Mouse (Mus musculus) stomach, postnatal 0 days (tissue): ENCODE results near the gene Cd72. TPM values are rescaled to one million over a fixed set of nuclear protein-coding genes. Genes with fewer than 3 reads are reported as not detected.

Source experiments
- ATAC-seq: fragments of 200-750 bp; cut with Nextera tagmentation; 2 replicates; pipeline ENCODE4 v1.8.0; 2017; ENCODE audit not compliant: low FRiP score, low TSS enrichment
- DNase-seq: peaks from one replicate; pipeline ENCODE4 v3.0.0-alpha.2; 2016; ENCODE audit warnings: low spot score
- H3K27ac ChIP-seq: fragments of 300-500 bp; sonication (generic); replicated peaks from 2 replicates; pipeline ENCODE4 v1.5.1; 2014; ENCODE audit warnings: mild to moderate bottlenecking, control low read depth
- H3K27me3 ChIP-seq: fragments of 300-500 bp; sonication (generic); 2 replicates; pipeline ENCODE4 v1.6.1; 2014; ENCODE audit warnings: low read length; ENCODE audit not compliant: control insufficient read depth, insufficient read depth
- H3K36me3 ChIP-seq: fragments of 300-500 bp; sonication (generic); 2 replicates; pipeline ENCODE4 v1.6.1; 2014; ENCODE audit warnings: low read length, mixed read lengths; ENCODE audit not compliant: control insufficient read depth, insufficient read depth
- H3K4me1 ChIP-seq: fragments of 300-500 bp; sonication (generic); replicated peaks from 2 replicates; pipeline ENCODE4 v1.6.1; 2014; ENCODE audit warnings: antibody characterized with exemption; ENCODE audit not compliant: control insufficient read depth, insufficient read depth
- H3K4me2 ChIP-seq: fragments of 300-500 bp; sonication (generic); replicated peaks from 2 replicates; pipeline ENCODE4 v1.6.1; 2014; ENCODE audit warnings: low read depth, mild to moderate bottlenecking, control low read depth, moderate library complexity
- H3K4me3 ChIP-seq: fragments of 300-500 bp; sonication (generic); 2 replicates; pipeline ENCODE4 v1.5.1; 2014; ENCODE audit warnings: low read depth, low read length, control low read depth
- H3K9ac ChIP-seq: fragments of 300-500 bp; sonication (generic); 2 replicates; pipeline ENCODE4 v1.6.1; 2014; ENCODE audit warnings: mild to moderate bottlenecking, low read length, control low read depth, mixed read lengths
- H3K9me3 ChIP-seq: fragments of 300-500 bp; sonication (generic); 2 replicates; pipeline ENCODE4 v1.6.1; 2016; ENCODE audit warnings: low read length; ENCODE audit not compliant: control insufficient read depth
- CTCF ChIP-seq: IDR thresholded peaks from 2 replicates; pipeline ENCODE4 v1.5.1; 2016; ENCODE audit warnings: antibody characterized with exemption, low read depth, mild to moderate bottlenecking, moderate library complexity
- EP300 ChIP-seq: optimal IDR thresholded peaks from 2 replicates; pipeline ENCODE3; 2016; ENCODE audit warnings: antibody characterized with exemption
- WGBS: fragments of 180-500 bp; shearing (Covaris S2); extraction: QIAGEN DNeasy Blood & Tissue Kit; methylation state at CpG from one replicate; pipeline ENCODE4 v1.1.7; 2014; 5-methylcytosine and 5-hydroxymethylcytosine counted together
- polyA plus RNA-seq: library from polyadenylated mRNA; unstranded; fragments of >200 nt; fragmentation: Nextera tagmentation; extraction: Ambion mirVana; gene quantifications from 2 replicates; pipeline ENCODE4 v1.2.1, GENCODE M21; 2015

Gene Cd72
- polyA plus RNA-seq, 1 experiment from 2014 or later: 2.8 TPM

DNA sequence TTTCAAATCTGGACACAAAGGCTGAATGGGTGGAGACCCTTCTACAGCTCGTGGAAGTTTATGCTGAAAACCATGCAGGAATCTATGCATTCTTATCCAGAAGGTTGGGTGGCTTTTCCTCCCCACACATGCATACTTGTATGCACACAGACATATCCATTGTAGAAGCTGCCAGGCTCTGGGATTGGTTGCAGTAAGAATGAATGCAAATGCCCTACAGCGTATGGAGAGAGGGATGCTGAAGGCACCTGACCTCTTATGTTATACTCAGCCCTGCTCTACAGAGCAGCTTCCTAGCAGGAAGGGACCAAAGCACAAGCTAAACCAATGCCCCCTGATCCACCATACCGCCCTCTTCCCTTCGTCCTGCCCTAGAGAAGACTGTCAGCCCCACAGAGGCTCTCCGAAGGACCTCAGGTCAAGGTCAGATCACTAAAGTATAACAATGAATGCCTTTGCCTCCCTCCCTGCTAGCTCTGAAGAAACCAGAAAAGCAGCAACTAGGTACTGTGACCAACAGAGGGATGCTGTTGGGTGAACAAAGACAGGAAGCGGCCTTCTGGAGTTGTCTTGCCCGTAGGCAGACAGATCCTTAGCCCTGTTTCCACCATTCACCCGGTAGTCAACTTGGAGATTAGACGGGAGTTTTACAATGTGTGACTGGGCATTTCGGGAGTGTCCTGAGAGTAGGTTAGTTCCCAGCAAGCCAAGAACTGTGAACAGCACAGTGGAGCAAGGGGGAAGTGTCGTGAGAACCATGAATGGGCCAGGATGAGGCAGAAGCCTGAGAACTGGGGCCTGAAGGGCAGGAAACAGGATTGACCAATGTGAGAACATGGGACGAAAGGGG, 47.1 kb downstream of the Cd72 start:
- Histone ChIP-seq H3K9me3 (no peaks in the 10 kb centered on the region), H3K4me1 (peaks cover 6% of the 10 kb centered on the region), H3K4me2 (peak overlapping the region; percentile 65), H3K9ac (peak overlapping the region; percentile 60; the same call in 1 of the 2 replicates), H3K27me3 (no peaks in the 10 kb centered on the region), H3K27ac (peak overlapping the region; percentile 93), H3K36me3 (0 out of 2 replicates have a peak, but pooled peaks cover 3% of the 10 kb centered on the region), H3K4me3 (peak overlapping the region; percentile 43)
- DNase-seq: no peak
- TF ChIP-seq CTCF (no peak), EP300 (no peak)
- ATAC-seq: no peak
- 68% methylated on average over 12 of the region's 12 CpGs for WGBS

DNA sequence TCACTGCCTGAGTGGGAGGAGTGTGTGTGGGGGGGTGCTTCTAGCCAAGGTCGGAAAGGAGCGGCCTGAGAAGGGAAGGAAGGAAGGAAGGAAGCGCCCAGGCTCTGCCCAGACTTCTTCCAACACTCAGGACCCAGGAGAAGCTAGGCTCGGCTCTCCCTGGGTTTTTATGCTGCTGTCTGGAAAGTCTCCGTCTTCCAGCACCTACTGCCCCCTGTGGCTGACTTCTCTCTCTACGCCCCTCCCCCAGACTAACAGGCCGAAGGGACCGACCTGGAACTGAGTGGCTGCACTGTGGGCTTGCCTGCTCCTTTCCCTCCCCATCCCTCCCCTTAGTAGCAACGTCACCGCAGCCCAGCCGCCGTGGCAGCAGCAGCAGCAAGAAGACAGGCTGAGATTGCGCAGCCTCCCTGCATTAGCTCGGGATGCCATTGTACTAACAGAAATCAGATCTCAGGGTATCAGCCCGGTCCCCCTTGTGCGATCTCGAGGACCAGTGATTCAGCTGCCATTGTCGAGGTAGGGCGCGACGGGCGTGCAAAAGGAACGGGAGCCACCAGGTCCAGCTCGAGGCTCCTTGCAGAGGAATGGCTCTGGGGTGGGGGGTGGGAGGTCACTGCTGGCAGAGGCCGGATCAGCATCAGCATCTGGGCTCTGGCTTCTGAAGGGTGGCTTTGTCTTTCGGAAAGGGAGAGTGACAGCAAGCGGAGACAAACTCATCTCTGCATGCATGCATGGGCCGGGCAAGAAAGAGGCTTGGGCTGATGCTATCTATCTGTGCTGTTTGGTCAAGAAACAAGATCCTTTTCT, 48.1 kb downstream of the Cd72 start:
- DNase-seq (peak; percentile 83), ATAC-seq (peak; percentile 94)
- H3K4me3 ChIP-seq: peak overlapping the region; percentile 43
- peak overlapping the region; percentile 93 for H3K27ac ChIP-seq
- H3K4me2 ChIP-seq: peak overlapping the region; percentile 65
- TF ChIP-seq EP300 (no peak), CTCF (peak; percentile 79)
- H3K9ac ChIP-seq: peak overlapping the region; percentile 60
- no peaks in the 10 kb centered on the region for H3K9me3 ChIP-seq
- H3K27me3 ChIP-seq: no peaks in the 10 kb centered on the region
- H3K4me1 ChIP-seq: peaks cover 11% of the 10 kb centered on the region
- 6% methylated on average over 28 of the region's 28 CpGs for WGBS
- H3K36me3 ChIP-seq: 0 out of 2 replicates have a peak, but pooled peaks cover 3% of the 10 kb centered on the region

DNA sequence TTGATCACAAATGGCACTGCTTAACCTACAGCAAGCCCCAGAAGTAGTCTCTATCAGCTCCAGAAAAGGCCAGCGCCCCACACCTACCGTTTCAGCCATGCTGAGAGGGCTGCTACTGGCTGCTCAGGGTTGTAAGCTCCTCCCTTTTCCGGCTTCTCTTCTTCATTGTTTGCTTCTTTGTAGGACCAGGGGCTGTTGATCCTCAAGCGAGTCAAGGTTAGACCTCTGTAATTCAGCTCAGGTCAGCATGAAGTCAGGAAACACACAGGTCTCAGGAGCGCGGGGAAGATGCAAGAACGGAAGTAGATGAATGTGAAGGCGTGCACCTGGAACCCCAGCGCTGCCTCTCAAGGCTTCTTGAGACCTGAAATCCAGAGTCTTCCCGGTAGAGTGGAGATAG, 49.7 kb downstream of the Cd72 start:
- no peak for DNase-seq
- TF ChIP-seq EP300 (no peak), CTCF (no peak)
- no peak overlapping the region for H3K4me3 ChIP-seq
- no peaks in the 10 kb centered on the region for H3K36me3 ChIP-seq
- no peaks in the 10 kb centered on the region for H3K9me3 ChIP-seq
- H3K27ac ChIP-seq: peak overlapping the region; percentile 93
- H3K4me1 ChIP-seq: peaks cover 22% of the 10 kb centered on the region
- H3K9ac ChIP-seq: no peak overlapping the region
- no peak for ATAC-seq
- WGBS: 86% methylated on average over 10 of the region's 10 CpGs
- H3K27me3 ChIP-seq: no peaks in the 10 kb centered on the region
- no peak overlapping the region for H3K4me2 ChIP-seq

DNA sequence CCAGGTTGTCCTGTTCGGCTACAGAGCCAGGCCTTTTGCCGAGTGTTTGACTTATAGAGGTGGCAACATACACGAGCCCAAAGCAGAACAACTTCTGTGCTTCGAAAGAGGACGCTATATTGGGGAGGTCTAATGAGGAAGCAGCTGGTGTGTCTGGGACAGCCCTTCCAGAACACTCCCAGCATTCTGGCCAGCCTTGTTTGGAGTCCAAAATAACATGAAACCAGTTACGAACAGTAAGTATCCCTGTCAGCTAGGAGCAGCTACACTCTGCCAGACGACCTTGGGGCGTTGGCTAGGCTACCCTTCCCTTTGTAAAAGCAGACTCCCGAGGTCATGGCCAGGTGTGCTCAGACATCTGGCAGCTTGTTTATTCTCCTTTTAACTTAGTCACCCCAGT, 52.2 kb downstream of the Cd72 start:
- peak overlapping the region; percentile 28 for H3K4me3 ChIP-seq
- peak overlapping the region; percentile 31 for H3K4me2 ChIP-seq

DNA sequence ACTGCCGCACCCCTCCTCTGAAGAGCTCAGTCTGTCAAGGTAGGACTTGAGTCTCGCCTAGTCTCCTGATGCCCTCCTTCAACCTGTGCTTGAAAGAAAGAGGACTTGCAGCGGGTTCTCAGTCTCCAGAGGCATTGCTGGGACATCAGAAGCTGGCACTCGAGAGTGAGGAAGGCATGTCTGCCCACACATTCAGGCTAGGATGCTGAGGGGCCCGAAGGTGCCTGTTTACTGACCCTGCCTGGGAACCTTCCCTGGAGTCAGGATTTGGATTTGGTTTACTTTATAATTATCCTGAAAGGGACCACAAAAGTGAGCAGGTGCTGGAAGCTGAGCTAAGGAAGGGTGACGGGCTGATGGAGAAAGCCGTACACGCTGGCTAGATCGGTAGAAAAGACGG, 52.9 kb downstream of the Cd72 start:
- no peaks in the 10 kb centered on the region for H3K27me3 ChIP-seq
- H3K9me3 ChIP-seq: no peaks in the 10 kb centered on the region
- TF ChIP-seq CTCF: no peak
- TF ChIP-seq EP300: no peak
- H3K4me2 ChIP-seq: peak overlapping the region; percentile 31
- peak overlapping the region; percentile 63 for H3K9ac ChIP-seq
- H3K4me3 ChIP-seq: peak overlapping the region; percentile 28
- peak overlapping the region; percentile 82 for H3K27ac ChIP-seq
- WGBS: 75% methylated on average over 10 of the region's 10 CpGs
- no peaks in the 10 kb centered on the region for H3K36me3 ChIP-seq
- ATAC-seq (no peak), DNase-seq (no peak)
- H3K4me1 ChIP-seq: peaks cover 33% of the 10 kb centered on the region

More for the DNA sequence above, 52.2 kb downstream of the Cd72 start:
- peaks cover 33% of the 10 kb centered on the region for H3K4me1 ChIP-seq
- H3K27me3 ChIP-seq: no peaks in the 10 kb centered on the region
- no peak for DNase-seq
- H3K36me3 ChIP-seq: no peaks in the 10 kb centered on the region
- no peak for TF ChIP-seq EP300
- TF ChIP-seq CTCF: no peak
- ATAC-seq: no peak
- peak overlapping the region; percentile 82 for H3K27ac ChIP-seq
- no peaks in the 10 kb centered on the region for H3K9me3 ChIP-seq
- 36% methylated on average over 9 of the region's 9 CpGs for WGBS
- H3K9ac ChIP-seq: peak overlapping the region; percentile 63
